Mouse (Mus musculus) c-Kit-positive CD71-positive TER-119-negative erythroid progenitor cells, embryonic 14.5 days (primary cell): ENCODE data around the gene Mrtfb.
A peak's percentile ranks its signal among the peaks of the same experiment; 100 is the strongest.

Experiments used
- DNase-seq: peaks from one replicate; pipeline ENCODE4 v3.0.0-alpha.2; 2013; ENCODE audit warnings: low read depth

Gene Mrtfb

GRCm38 (mm10) chr16:13255855-13256635, at the start of gene Mrtfb:
Mrtfb (plus strand) TSS chr16:13256481.
- peak; percentile 66 for DNase-seq

- DNase-seq = no peak
Measured at GRCm38 (mm10) chr16:13207649-13208048, 48.6 kb upstream of the Mrtfb start.

GRCm38 (mm10) chr16:13208087-13208486, 48.2 kb upstream of the Mrtfb start:
- DNase-seq = no peak

GRCm38 (mm10) chr16:13212781-13213180, 43.5 kb upstream of the Mrtfb start:
- no peak for DNase-seq

- DNase-seq = no peak
Measured at GRCm38 (mm10) chr16:13216116-13216952, 39.9 kb upstream of the Mrtfb start.

- DNase-seq = no peak
Measured at GRCm38 (mm10) chr16:13217951-13218350, 38.3 kb upstream of the Mrtfb start.

- DNase-seq = no peak
Measured at GRCm38 (mm10) chr16:13221475-13221874, 34.8 kb upstream of the Mrtfb start.

GRCm38 (mm10) chr16:13232043-13232442, 24.2 kb upstream of the Mrtfb start:
- DNase-seq = no peak

GRCm38 (mm10) chr16:13232912-13233802, 23.1 kb upstream of the Mrtfb start:
- DNase-seq = no peak

- no peak for DNase-seq
Measured at GRCm38 (mm10) chr16:13239039-13239438, 17.2 kb upstream of the Mrtfb start.

GRCm38 (mm10) chr16:13239544-13239943, 16.7 kb upstream of the Mrtfb start:
- no peak for DNase-seq

GRCm38 (mm10) chr16:13240326-13240725, 16.0 kb upstream of the Mrtfb start:
- DNase-seq = no peak

- no peak for DNase-seq
Measured at GRCm38 (mm10) chr16:13245658-13246057, 10.6 kb upstream of the Mrtfb start.

GRCm38 (mm10) chr16:13246855-13247254, 9.4 kb upstream of the Mrtfb start:
- no peak for DNase-seq

- no peak for DNase-seq
Measured at GRCm38 (mm10) chr16:13250061-13250460, 6.2 kb upstream of the Mrtfb start.

- DNase-seq = no peak
Measured at GRCm38 (mm10) chr16:13256667-13257527, 616 bp downstream of the Mrtfb start.

- no peak for DNase-seq
Measured at GRCm38 (mm10) chr16:13257528-13257835, 1.2 kb downstream of the Mrtfb start.

GRCm38 (mm10) chr16:13259026-13259425, 2.7 kb downstream of the Mrtfb start:
- DNase-seq = no peak

- DNase-seq = no peak
Measured at GRCm38 (mm10) chr16:13266312-13266711, 10.0 kb downstream of the Mrtfb start.

- no peak for DNase-seq
Measured at GRCm38 (mm10) chr16:13267350-13267904, 11.1 kb downstream of the Mrtfb start.

GRCm38 (mm10) chr16:13269426-13269825, 13.1 kb downstream of the Mrtfb start:
- no peak for DNase-seq
